Mouse (Mus musculus) limb, embryonic 12.5 days (tissue): ENCODE results near the gene A430033K04Rik. TPM values are rescaled to one million over a fixed set of nuclear protein-coding genes. Genes with fewer than 3 reads are reported as not detected.

Experiments used
- ATAC-seq: fragments of 200-750 bp; cut with Nextera tagmentation; 2 replicates; pipeline ENCODE4 v1.8.0; 2017; ENCODE audit warnings: low read depth, moderate TSS enrichment; ENCODE audit not compliant: insufficient number of reproducible peaks, insufficient read depth, low FRiP score, low TSS enrichment
- H3K27ac ChIP-seq: fragments of 300-500 bp; sonication (generic); 2 replicates; pipeline ENCODE4 v1.5.1; 2016; ENCODE audit warnings: mild to moderate bottlenecking, moderate library complexity
- H3K27me3 ChIP-seq: fragments of 300-500 bp; sonication (generic); 2 replicates; pipeline ENCODE4 v1.6.1; 2016; ENCODE audit warnings: mild to moderate bottlenecking, moderate library complexity
- H3K36me3 ChIP-seq: fragments of 300-500 bp; sonication (generic); 2 replicates; pipeline ENCODE4 v1.6.1; 2016; ENCODE audit warnings: mild to moderate bottlenecking, moderate library complexity
- H3K4me1 ChIP-seq: fragments of 300-500 bp; sonication (generic); replicated peaks from 2 replicates; pipeline ENCODE4 v1.6.1; 2016
- H3K4me2 ChIP-seq: fragments of 300-500 bp; sonication (generic); 2 replicates; pipeline ENCODE4 v1.6.1; 2016; ENCODE audit warnings: mild to moderate bottlenecking, moderate library complexity
- H3K4me3 ChIP-seq: fragments of 300-500 bp; sonication (generic); replicated peaks from 2 replicates; pipeline ENCODE4 v1.5.1; 2016; ENCODE audit warnings: mild to moderate bottlenecking
- H3K9ac ChIP-seq: fragments of 300-500 bp; sonication (generic); replicated peaks from 2 replicates; pipeline ENCODE4 v1.6.1; 2016; ENCODE audit warnings: mild to moderate bottlenecking, moderate library complexity
- H3K9me3 ChIP-seq: fragments of 300-500 bp; sonication (generic); 2 replicates; pipeline ENCODE4 v1.6.1; 2016; ENCODE audit warnings: mild to moderate bottlenecking, moderate library complexity
- WGBS: fragments of 180-500 bp; shearing (Covaris S2); methylation state at CpG from one replicate; pipeline ENCODE4 v1.1.7; 2016; 5-methylcytosine and 5-hydroxymethylcytosine counted together
- microRNA-seq: library from miRNA; unstranded; fragments of <30 nt; microRNA quantifications from one replicate; pipeline ENCODE4, GENCODE M21; 2017
- polyA plus RNA-seq: library from polyadenylated mRNA; unstranded; fragments of >200 nt; fragmentation: Nextera tagmentation; extraction: Ambion mirVana; gene quantifications from 2 replicates; pipeline ENCODE4 v1.2.1, GENCODE M21; 2016

Gene A430033K04Rik
- polyA plus RNA-seq, 1 experiment from 2014 or later, result 17.1 TPM

DNA sequence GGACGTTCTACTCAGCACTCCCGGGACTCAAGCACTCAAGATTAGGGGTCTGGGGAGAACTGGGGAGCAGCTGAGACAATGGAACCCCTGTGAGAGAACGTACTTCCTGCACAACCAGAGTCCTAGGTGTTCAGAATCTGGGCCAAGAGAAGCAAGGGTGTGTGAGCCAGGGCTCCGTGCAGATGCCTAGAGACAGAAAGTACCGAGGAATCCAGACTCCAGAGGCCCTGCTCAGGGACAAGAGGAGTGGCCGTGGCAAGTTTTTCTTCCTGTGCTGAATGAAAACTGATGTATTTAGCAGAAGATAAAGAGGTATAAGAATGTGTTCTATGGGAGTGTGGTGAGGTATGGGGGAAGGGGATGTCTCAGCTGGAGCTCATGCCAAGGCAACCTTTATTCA lies 74.8 kb downstream of the A430033K04Rik start:
- Histone ChIP-seq H3K27ac (no peak overlapping the region), H3K9me3 (no peaks in the 10 kb centered on the region), H3K9ac (no peak overlapping the region), H3K4me3 (no peak overlapping the region), H3K4me2 (no peak overlapping the region), H3K36me3 (no peaks in the 10 kb centered on the region), H3K27me3 (no peaks in the 10 kb centered on the region), H3K4me1 (no peaks in the 10 kb centered on the region)
- WGBS, result 62% methylated on average over 6 of the region's 6 CpGs
- no peak for ATAC-seq

Small RNA genes within 50 kb of the gene (microRNA-seq; reads per million reads assigned to microRNA genes)
- not detected for gene Gm24082

Other genes starting within 250 kb of the A430033K04Rik start
- 57.3 and 57.4 TPM in 2 replicates for gene Zfp157, start 181.4 kb upstream of the A430033K04Rik start, polyA plus RNA-seq
- not detected in 2 replicates for gene 1700123K08Rik, start 58.1 kb upstream of the A430033K04Rik start, polyA plus RNA-seq
- 77.3 and 86.7 TPM in 2 replicates for gene Zfp68, start 3.1 kb upstream of the A430033K04Rik start, polyA plus RNA-seq
- gene Fam20c, start 131.7 kb downstream of the A430033K04Rik start, polyA plus RNA-seq, result 3.6 and 3.8 TPM in 2 replicates
- not detected in 2 replicates for gene Gm5294, start 197.2 kb downstream of the A430033K04Rik start, polyA plus RNA-seq